ENCODE assay signal across 11 mouse cellular contexts in the genomic region with DNA sequence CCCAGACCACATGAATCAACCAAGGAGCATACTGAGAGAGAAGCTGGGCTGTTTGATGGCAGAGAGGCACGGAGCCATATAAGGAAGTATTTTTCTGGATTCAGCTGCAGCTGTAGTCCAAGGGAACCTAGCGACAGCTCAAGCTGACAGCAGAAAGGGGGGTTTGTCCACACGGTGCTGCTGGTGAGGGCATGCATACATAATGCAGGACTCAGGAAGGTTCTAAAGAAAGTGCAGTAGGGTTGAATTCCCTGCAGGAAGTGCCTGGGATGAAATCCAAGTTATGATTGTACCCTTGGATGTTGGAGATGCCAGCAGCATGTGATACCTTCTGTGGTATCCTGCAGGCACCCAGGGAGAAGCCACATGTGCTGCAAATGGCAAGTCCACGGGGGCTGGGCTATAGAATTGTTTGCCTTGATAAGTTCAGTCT.
A peak's percentile ranks its signal among the peaks of the same experiment; 100 is the strongest.
DNase-seq lines count a peak whose midpoint lies in the region; ATAC-seq and TF ChIP-seq lines count a peak whose summit lies in the region.
"Had no signal": no experiment of that assay in that cellular context is flagged by ENCODE, and none has a peak within 500 bp of the region (broad histone marks: within the 10 kb centered on the region; RNA-seq: fewer than 3 reads in every experiment).

No protein-coding gene starts in this region.

- DNase-seq in heart, adult 18-20 months, result peak; percentile 3
- peak; percentile 48 for DNase-seq in right cerebral cortex, adult 18-20 months
- no peak for DNase-seq in right cerebral cortex, postnatal 4 days
- no peak for DNase-seq in stomach, postnatal 0 days (ENCODE audit: low spot score)
- no peak for DNase-seq in urinary bladder, postnatal 4 days (ENCODE audit: low spot score in 2 of 2)
- no peak for DNase-seq in lung, adult 2 months
- DNase-seq: lung, adult 18-20 months had no signal

- H3K36me3 ChIP-seq in heart, embryonic 12.5 days, result no peaks in the 10 kb centered on the region
- no peaks in the 10 kb centered on the region for H3K36me3 ChIP-seq in forebrain, embryonic 16.5 days (ENCODE audit: control insufficient read depth, insufficient read depth)
- no peaks in the 10 kb centered on the region for H3K36me3 ChIP-seq in stomach, postnatal 0 days (ENCODE audit: control insufficient read depth, insufficient read depth, low read length)
- H3K36me3 ChIP-seq: stomach, embryonic 15.5 days had no signal

- no peak for TF ChIP-seq POLR2A in lung, adult 2 months (IDR thresholded peaks at IDR 0.05; ENCODE audit: borderline replicate concordance, extremely low read depth, low read depth, low read length)

- H3K27ac ChIP-seq in heart, embryonic 12.5 days (ENCODE audit: poor library complexity, severe bottlenecking), result no peak overlapping the region
- no peak overlapping the region for H3K27ac ChIP-seq in forebrain, embryonic 16.5 days (ENCODE audit: low read length)
- H3K27ac ChIP-seq in stomach, postnatal 0 days (replicated peaks), result no peak overlapping the region
- H3K27ac ChIP-seq: stomach, embryonic 15.5 days had no signal

- ATAC-seq in heart, embryonic 12.5 days (ENCODE audit: insufficient number of reproducible peaks, low FRiP score), result no peak
- ATAC-seq in forebrain, embryonic 16.5 days, result peak; percentile 58; the same call in 1 of the 2 replicates
- ATAC-seq in stomach, postnatal 0 days (ENCODE audit: low FRiP score, low TSS enrichment), result no peak

- no peaks in the 10 kb centered on the region for H3K9me3 ChIP-seq in heart, embryonic 12.5 days (replicated peaks)
- no peaks in the 10 kb centered on the region for H3K9me3 ChIP-seq in forebrain, embryonic 16.5 days (ENCODE audit: control insufficient read depth, low read length)
- H3K9me3 ChIP-seq in stomach, postnatal 0 days (ENCODE audit: control insufficient read depth, low read length), result no peaks in the 10 kb centered on the region
- H3K9me3 ChIP-seq: stomach, embryonic 15.5 days had no signal

- no peak for TF ChIP-seq EP300 in stomach, postnatal 0 days (optimal IDR thresholded peaks at IDR 0.05)

- TF ChIP-seq CTCF in stomach, postnatal 0 days (IDR thresholded peaks at IDR 0.05; ENCODE audit: low read depth), result no peak
- TF ChIP-seq CTCF in lung, adult 2 months (IDR thresholded peaks at IDR 0.05; ENCODE audit: insufficient read depth, low read length), result no peak

- H3K4me1 ChIP-seq in heart, embryonic 12.5 days (replicated peaks), result no peaks in the 10 kb centered on the region
- H3K4me1 ChIP-seq in forebrain, embryonic 16.5 days (replicated peaks; ENCODE audit: control insufficient read depth, insufficient read depth, low read length), result peaks cover 6% of the 10 kb centered on the region
- H3K4me1 ChIP-seq in stomach, postnatal 0 days (replicated peaks; ENCODE audit: control insufficient read depth, insufficient read depth), result no peaks in the 10 kb centered on the region
- H3K4me1 ChIP-seq in lung, adult 2 months (ENCODE audit: control insufficient read depth, insufficient read depth, low read length), result no peaks in the 10 kb centered on the region
- H3K4me1 ChIP-seq: stomach, embryonic 15.5 days had no signal

- H3K4me2 ChIP-seq in heart, embryonic 12.5 days, result no peak overlapping the region
- H3K4me2 ChIP-seq in forebrain, embryonic 16.5 days (ENCODE audit: low read length), result no peak overlapping the region
- no peak overlapping the region for H3K4me2 ChIP-seq in stomach, postnatal 0 days (replicated peaks; ENCODE audit: low read depth)
- H3K4me2 ChIP-seq: stomach, embryonic 15.5 days had no signal

- no peak overlapping the region for H3K4me3 ChIP-seq in heart, embryonic 12.5 days
- no peak overlapping the region for H3K4me3 ChIP-seq in forebrain, embryonic 16.5 days (replicated peaks; ENCODE audit: low read length)
- no peak overlapping the region for H3K4me3 ChIP-seq in stomach, postnatal 0 days (ENCODE audit: low read depth, low read length)
- H3K4me3 ChIP-seq in lung, adult 2 months (replicated peaks; ENCODE audit: extremely low read depth, low read depth, low read length), result no peak overlapping the region
- H3K4me3 ChIP-seq: erythroblast, embryonic 14.5 days; stomach, embryonic 15.5 days had no signal

- 34% methylated on average over 4 of the region's 4 CpGs for WGBS in heart, embryonic 12.5 days
- WGBS in forebrain, embryonic 16.5 days, result 26% methylated on average over 4 of the region's 4 CpGs
- 32% methylated on average over 4 of the region's 4 CpGs for WGBS in stomach, postnatal 0 days
- 35% methylated on average over 4 of the region's 4 CpGs for WGBS in lung, adult 2 months

- no peak overlapping the region for H3K9ac ChIP-seq in heart, embryonic 12.5 days
- no peak overlapping the region for H3K9ac ChIP-seq in forebrain, embryonic 16.5 days (replicated peaks; ENCODE audit: low read depth, low read length)
- H3K9ac ChIP-seq in stomach, postnatal 0 days (ENCODE audit: low read length), result no peak overlapping the region
- H3K9ac ChIP-seq: stomach, embryonic 15.5 days had no signal

- no peaks in the 10 kb centered on the region for H3K27me3 ChIP-seq in heart, embryonic 12.5 days (replicated peaks)
- no peaks in the 10 kb centered on the region for H3K27me3 ChIP-seq in forebrain, embryonic 16.5 days (replicated peaks; ENCODE audit: control insufficient read depth, insufficient read depth, low read length)
- no peaks in the 10 kb centered on the region for H3K27me3 ChIP-seq in stomach, postnatal 0 days (ENCODE audit: control insufficient read depth, insufficient read depth, low read length)
- H3K27me3 ChIP-seq: stomach, embryonic 15.5 days had no signal

Comparison
In these comparisons a context has a peak if more than half of its experiments do, and no peak if none do; other contexts are left out.
1. DNase-seq: peak in heart, adult 18-20 months (2 of 2) and right cerebral cortex, adult 18-20 months (single experiment); none in right cerebral cortex, postnatal 4 days (single experiment), stomach, postnatal 0 days (single experiment), urinary bladder, postnatal 4 days (0 of 2) and lung, adult 2 months (single experiment).